Mouse (Mus musculus) spleen, adult 2 months (tissue): ENCODE results near the gene Aqp9. TPM values are rescaled to one million over a fixed set of nuclear protein-coding genes. Genes with fewer than 3 reads are reported as not detected.

Experiments used
- DNase-seq, 2 experiments: peaks; one replicate each; pipeline versions ENCODE4 v3.0.0 to v3.0.0-alpha.2; 2012 to 2021; ENCODE audit warnings: low spot score in 2 of 2, low read depth in 1 of 2
- H3K27ac ChIP-seq: fragments of 200-500 bp; 2 replicates; pipeline ENCODE4 v1.5.1; 2012; ENCODE audit warnings: low read length, inconsistent platforms; ENCODE audit not compliant: insufficient read depth
- H3K27me3 ChIP-seq: fragments of 200-500 bp; 2 replicates; pipeline ENCODE4 v1.6.1; 2012; ENCODE audit warnings: mild to moderate bottlenecking, moderate library complexity, low read length, inconsistent platforms; ENCODE audit not compliant: control insufficient read depth, insufficient read depth
- H3K36me3 ChIP-seq: fragments of 200-500 bp; 2 replicates; pipeline ENCODE4 v1.6.1; 2012; ENCODE audit warnings: mild to moderate bottlenecking, low read length, inconsistent platforms; ENCODE audit not compliant: control insufficient read depth, insufficient read depth
- H3K4me1 ChIP-seq: fragments of 200-500 bp; 2 replicates; pipeline ENCODE4 v1.6.1; 2011; ENCODE audit warnings: inconsistent platforms; ENCODE audit not compliant: control insufficient read depth, insufficient read depth, insufficient read length
- H3K4me3 ChIP-seq: fragments of 200-500 bp; 2 replicates; pipeline ENCODE4 v1.5.1; 2011; ENCODE audit warnings: mild to moderate bottlenecking, inconsistent platforms; ENCODE audit not compliant: insufficient read depth, insufficient read length; ENCODE audit errors: extremely low read depth
- CTCF ChIP-seq: fragments of 200-500 bp; IDR thresholded peaks from 2 replicates; pipeline ENCODE4 v1.5.1; 2011; ENCODE audit warnings: mild to moderate bottlenecking, inconsistent platforms; ENCODE audit not compliant: insufficient read depth, insufficient read length, insufficient replicate concordance; ENCODE audit errors: extremely low read depth
- POLR2A ChIP-seq: fragments of 200-500 bp; IDR thresholded peaks from 2 replicates; pipeline ENCODE4 v1.6.1; 2011; ENCODE audit warnings: low read depth, low read length, inconsistent platforms
- WGBS: fragments of 180-500 bp; shearing (Covaris S2); methylation state at CpG from one replicate; pipeline ENCODE4 v1.1.7; 2018; 5-methylcytosine and 5-hydroxymethylcytosine counted together
- polyA plus RNA-seq: library from polyadenylated mRNA; depleted of rRNA; stranded (reverse); fragments of >200 nt; gene quantifications from 2 replicates; pipeline ENCODE4 v1.2.3, GENCODE M21; 2012; rRNA removed

The Aqp9 gene
- polyA plus RNA-seq: 2.2 and 2.4 TPM in 2 replicates

- no peak within 1 kb of the TSS for H3K27ac ChIP-seq
- DNase-seq: no peak
- 73% methylated on average over 12 of the region's 12 CpGs for WGBS
- TF ChIP-seq POLR2A (no peak), CTCF (no peak)
- no peaks in the 10 kb centered on the region; the same call in 1 of the 2 replicates for H3K4me1 ChIP-seq
- H3K27me3 ChIP-seq: no peaks in the 10 kb centered on the region
- H3K4me3 ChIP-seq: no peak within 1 kb of the TSS
- no peaks in the 10 kb centered on the region for H3K36me3 ChIP-seq
Measured at GRCm38 (mm10) chr9:71168511-71168910, at the start of gene Aqp9. TSS of gene Aqp9 (minus strand) at chr9:71168682.

- H3K4me1 ChIP-seq: peaks cover 16% of the 10 kb centered on the region
- WGBS: 26% methylated on average over 5 of the region's 5 CpGs
- no peaks in the 10 kb centered on the region for H3K36me3 ChIP-seq
- DNase-seq: no peak
- H3K27ac ChIP-seq: no peak overlapping the region
- H3K4me3 ChIP-seq: no peak overlapping the region
- peaks cover 29% of the 10 kb centered on the region for H3K27me3 ChIP-seq
- TF ChIP-seq CTCF (no peak), POLR2A (no peak)
Measured at GRCm38 (mm10) chr9:71217793-71218095, 49.3 kb upstream of the Aqp9 start.

GRCm38 (mm10) chr9:71216996-71217792, 48.7 kb upstream of the Aqp9 start:
- no peaks in the 10 kb centered on the region for H3K36me3 ChIP-seq
- no peak overlapping the region for H3K4me3 ChIP-seq
- H3K27me3 ChIP-seq: peaks cover 29% of the 10 kb centered on the region
- DNase-seq: no peak
- TF ChIP-seq CTCF (no peak), POLR2A (no peak)
- no peak overlapping the region for H3K27ac ChIP-seq
- H3K4me1 ChIP-seq: peaks cover 16% of the 10 kb centered on the region
- WGBS: 6% methylated on average over 20 of the region's 20 CpGs

GRCm38 (mm10) chr9:71216036-71216995, 47.8 kb upstream of the Aqp9 start:
- Histone ChIP-seq H3K36me3 (no peaks in the 10 kb centered on the region), H3K27me3 (peaks cover 29% of the 10 kb centered on the region), H3K27ac (no peak overlapping the region), H3K4me1 (peaks cover 16% of the 10 kb centered on the region), H3K4me3 (peak overlapping the region; percentile 52; the same call in 1 of the 2 replicates)
- WGBS: 3% methylated on average over 57 of the region's 57 CpGs
- TF ChIP-seq CTCF (no peak), POLR2A (no peak)
- DNase-seq: peak in 1 of 2 experiments; percentile 4

GRCm38 (mm10) chr9:71215248-71216035, 47.0 kb upstream of the Aqp9 start, which contains the start of gene Aldh1a2:
TSS of gene Aldh1a2 (plus strand) at chr9:71215789.
- H3K27me3 ChIP-seq: peaks cover 29% of the 10 kb centered on the region
- H3K4me1 ChIP-seq: peaks cover 16% of the 10 kb centered on the region
- no peak within 1 kb of the TSS for H3K27ac ChIP-seq
- H3K36me3 ChIP-seq: no peaks in the 10 kb centered on the region
- WGBS: 2% methylated on average over 92 of the region's 97 CpGs
- TF ChIP-seq CTCF: peak; percentile 39; the same call in 1 of the 2 replicates
- TF ChIP-seq POLR2A: no peak
- H3K4me3 ChIP-seq: peak within 1 kb of the TSS; percentile 52; the same call in 1 of the 2 replicates
- peak in 1 of 2 experiments; percentile 47 for DNase-seq

- WGBS: 21% methylated on average over 4 of the region's 4 CpGs
- DNase-seq: peak in 1 of 2 experiments; percentile 24
- no peaks in the 10 kb centered on the region for H3K36me3 ChIP-seq
- H3K4me3 ChIP-seq: no peak overlapping the region
- peaks cover 26% of the 10 kb centered on the region for H3K27me3 ChIP-seq
- TF ChIP-seq POLR2A: no peak
- H3K27ac ChIP-seq: no peak overlapping the region
- peaks cover 16% of the 10 kb centered on the region for H3K4me1 ChIP-seq
Measured at GRCm38 (mm10) chr9:71213636-71214035, 45.2 kb upstream of the Aqp9 start.
